Mouse (Mus musculus) heart, embryonic 15.5 days (tissue): Measurements from ENCODE around the gene Ccdc182. TPM values are rescaled to one million over a fixed set of nuclear protein-coding genes. Genes with fewer than 3 reads are reported as not detected.

Experiments used
- ATAC-seq: fragments of 200-750 bp; cut with Nextera tagmentation; replicated peaks from 2 replicates; pipeline ENCODE4 v1.8.0; 2017; ENCODE audit warnings: low read depth, moderate TSS enrichment; ENCODE audit not compliant: insufficient number of reproducible peaks, insufficient read depth, low FRiP score
- H3K27ac ChIP-seq: fragments of 300-500 bp; sonication (generic); 2 replicates; pipeline ENCODE4 v1.5.1; 2015; ENCODE audit warnings: mild to moderate bottlenecking, inconsistent platforms
- H3K27me3 ChIP-seq: fragments of 300-500 bp; sonication (generic); 2 replicates; pipeline ENCODE4 v1.6.1; 2015; ENCODE audit warnings: inconsistent platforms
- H3K36me3 ChIP-seq: fragments of 300-500 bp; sonication (generic); 2 replicates; pipeline ENCODE4 v1.6.1; 2015; ENCODE audit warnings: mild to moderate bottlenecking, inconsistent platforms
- H3K4me1 ChIP-seq: fragments of 300-500 bp; sonication (generic); replicated peaks from 2 replicates; pipeline ENCODE4 v1.6.1; 2015; ENCODE audit warnings: inconsistent platforms
- H3K4me2 ChIP-seq: fragments of 300-500 bp; sonication (generic); 2 replicates; pipeline ENCODE4 v1.6.1; 2015; ENCODE audit warnings: inconsistent platforms, mild to moderate bottlenecking, moderate library complexity
- H3K4me3 ChIP-seq: fragments of 300-500 bp; sonication (generic); 2 replicates; pipeline ENCODE4 v1.5.1; 2015; ENCODE audit warnings: mild to moderate bottlenecking, inconsistent platforms
- H3K9ac ChIP-seq: fragments of 300-500 bp; sonication (generic); 2 replicates; pipeline ENCODE4 v1.6.1; 2015; ENCODE audit warnings: mild to moderate bottlenecking, inconsistent platforms
- H3K9me3 ChIP-seq: fragments of 300-500 bp; sonication (generic); replicated peaks from 2 replicates; pipeline ENCODE4 v1.6.1; 2016; ENCODE audit warnings: inconsistent platforms
- WGBS: fragments of 180-500 bp; shearing (Covaris S2); methylation state at CpG from one replicate; pipeline ENCODE4 v1.1.7; 2015; ENCODE audit warnings: mixed read lengths; 5-methylcytosine and 5-hydroxymethylcytosine counted together
- polyA plus RNA-seq: library from polyadenylated mRNA; unstranded; fragments of >200 nt; fragmentation: Nextera tagmentation; extraction: Ambion mirVana; gene quantifications from 2 replicates; pipeline ENCODE4 v1.2.1, GENCODE M21; 2015

Ccdc182 gene
- polyA plus RNA-seq, 1 experiment from 2014 or later: not detected

DNA sequence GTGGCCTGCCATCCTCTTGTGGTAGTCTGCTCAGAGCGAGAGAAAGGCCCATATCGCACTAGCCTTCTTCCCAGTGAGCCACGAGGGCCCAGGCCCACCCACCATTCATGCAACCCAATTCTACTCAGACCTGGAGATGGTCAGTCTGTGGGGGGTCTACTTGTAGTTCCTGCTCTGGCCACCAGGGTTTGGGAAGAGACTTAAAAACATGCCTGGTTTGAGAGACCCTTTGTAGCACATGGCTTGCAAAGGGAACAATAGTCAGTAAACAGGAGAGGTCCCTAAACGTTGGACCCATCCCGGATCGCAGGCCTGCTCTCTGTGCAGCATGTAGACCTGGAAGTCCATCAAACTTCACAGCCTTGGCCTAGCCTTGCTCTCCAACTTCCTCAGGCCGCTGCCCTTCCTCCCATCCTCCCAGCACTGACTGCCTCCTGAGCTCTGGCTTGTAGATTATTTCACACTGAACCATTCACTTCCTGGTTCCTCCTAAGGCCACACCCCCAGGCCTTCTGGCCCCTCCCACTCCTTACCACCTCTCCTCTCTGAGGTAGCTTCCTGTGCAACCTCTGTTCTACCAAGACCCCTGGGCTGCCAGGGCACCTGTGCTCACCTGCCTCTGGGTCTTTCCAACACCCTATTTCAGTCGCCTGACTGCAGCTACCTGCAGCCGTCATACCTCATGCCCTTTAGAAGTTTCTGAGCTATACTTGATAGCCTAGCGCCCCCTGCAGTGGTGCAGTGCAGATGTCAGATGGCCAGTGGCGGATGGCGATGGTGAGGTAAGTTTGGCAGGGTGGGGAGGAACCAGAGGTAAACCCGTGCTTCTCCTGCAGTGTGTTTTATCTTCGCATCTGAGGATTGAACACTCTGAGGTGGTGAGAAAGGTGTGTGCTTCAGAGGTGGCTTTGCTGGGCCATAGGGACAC lies 14.0 kb downstream of the Ccdc182 start:
- ATAC-seq: no peak
- Histone ChIP-seq H3K9ac (no peak overlapping the region), H3K9me3 (no peaks in the 10 kb centered on the region), H3K4me2 (no peak overlapping the region), H3K27ac (no peak overlapping the region), H3K4me1 (peaks cover 28% of the 10 kb centered on the region), H3K4me3 (no peak overlapping the region), H3K36me3 (no peaks in the 10 kb centered on the region), H3K27me3 (no peaks in the 10 kb centered on the region)
- WGBS: 83% methylated on average over 14 of the region's 14 CpGs

DNA sequence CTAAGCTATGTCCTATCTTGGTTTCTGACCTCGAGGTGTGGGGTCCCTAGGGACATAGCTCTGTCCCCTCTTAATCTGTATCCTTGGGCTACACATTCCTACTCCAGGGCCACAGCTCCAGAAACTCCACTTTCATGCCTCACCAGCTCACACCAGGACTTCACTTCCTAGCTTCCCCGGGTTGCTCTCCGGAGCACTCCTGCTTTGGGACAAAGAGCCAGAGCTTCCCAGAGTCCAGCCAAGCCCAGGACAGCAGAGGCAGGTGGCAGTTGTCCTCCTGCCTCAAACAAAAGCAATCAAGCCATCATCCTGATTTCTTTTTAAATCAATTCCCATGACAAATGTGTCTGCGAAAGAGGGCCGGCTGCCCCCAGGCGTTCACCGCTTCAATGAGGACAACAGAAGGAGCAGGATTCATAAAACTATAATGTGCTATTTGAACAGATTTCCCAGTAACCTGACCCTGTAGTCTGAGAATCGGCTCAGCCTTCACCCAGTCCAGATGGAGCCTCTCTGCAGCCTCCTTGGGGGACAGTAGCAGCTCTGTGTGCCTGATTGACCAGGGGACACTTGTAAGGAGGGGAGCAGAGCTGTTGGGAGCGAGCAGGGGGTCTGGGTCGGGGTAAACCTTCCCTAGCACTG lies 15.3 kb downstream of the Ccdc182 start:
- Histone ChIP-seq H3K36me3 (no peaks in the 10 kb centered on the region), H3K27ac (no peak overlapping the region), H3K9me3 (no peaks in the 10 kb centered on the region), H3K9ac (no peak overlapping the region), H3K27me3 (no peaks in the 10 kb centered on the region), H3K4me2 (no peak overlapping the region), H3K4me1 (peaks cover 41% of the 10 kb centered on the region), H3K4me3 (no peak overlapping the region)
- 70% methylated on average over 10 of the region's 10 CpGs for WGBS
- ATAC-seq: no peak

DNA sequence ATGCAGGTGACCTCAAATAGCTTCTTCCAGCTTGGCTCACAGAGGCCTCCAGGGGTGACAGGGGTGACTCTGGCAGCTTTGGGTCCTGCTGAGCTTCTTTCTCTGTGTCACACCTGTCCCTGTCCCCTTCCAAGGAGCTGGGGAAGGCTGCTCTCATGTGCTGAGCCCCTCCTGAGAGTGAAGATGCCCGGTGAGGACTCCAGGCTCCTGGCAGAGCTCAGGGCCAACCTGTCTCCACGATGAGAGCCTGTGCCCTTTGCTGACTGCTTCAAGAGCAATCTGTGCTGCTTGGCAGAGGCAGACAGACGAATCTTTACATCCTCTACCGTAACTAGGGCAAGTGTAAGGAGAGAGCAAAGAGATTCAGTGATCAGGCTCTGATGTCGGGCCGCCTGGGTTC lies 16.9 kb downstream of the Ccdc182 start:
- Histone ChIP-seq H3K4me1 (peaks cover 57% of the 10 kb centered on the region), H3K36me3 (no peaks in the 10 kb centered on the region), H3K9ac (no peak overlapping the region), H3K27ac (no peak overlapping the region), H3K4me3 (no peak overlapping the region), H3K9me3 (no peaks in the 10 kb centered on the region), H3K4me2 (no peak overlapping the region), H3K27me3 (no peaks in the 10 kb centered on the region)
- 74% methylated on average over 6 of the region's 6 CpGs for WGBS
- no peak for ATAC-seq

DNA sequence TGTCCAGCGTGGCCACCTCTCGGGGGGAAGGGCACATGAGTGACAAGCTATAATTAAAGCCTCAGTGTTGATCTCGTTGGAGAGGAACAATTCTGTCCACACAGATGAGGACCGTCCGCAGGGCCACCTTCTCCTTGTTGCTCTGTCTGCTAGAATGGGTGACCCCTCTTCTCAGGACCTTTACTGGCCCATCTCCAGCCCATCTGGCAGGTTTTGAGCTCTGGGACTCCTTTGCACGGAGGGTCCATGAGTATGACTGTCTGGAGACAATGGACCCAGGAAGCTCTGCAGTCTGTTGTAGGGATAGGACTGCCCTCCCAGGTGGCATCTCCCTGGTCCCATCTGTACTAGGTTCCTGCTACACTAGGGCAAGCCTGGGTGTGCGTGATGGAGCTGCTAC lies 17.7 kb downstream of the Ccdc182 start:
- H3K4me2 ChIP-seq: no peak overlapping the region
- H3K27me3 ChIP-seq: no peaks in the 10 kb centered on the region
- no peak overlapping the region for H3K9ac ChIP-seq
- 60% methylated on average over 7 of the region's 7 CpGs for WGBS
- H3K36me3 ChIP-seq: no peaks in the 10 kb centered on the region
- H3K9me3 ChIP-seq: no peaks in the 10 kb centered on the region
- no peak overlapping the region for H3K27ac ChIP-seq
- no peak for ATAC-seq
- peaks cover 59% of the 10 kb centered on the region for H3K4me1 ChIP-seq
- no peak overlapping the region for H3K4me3 ChIP-seq

DNA sequence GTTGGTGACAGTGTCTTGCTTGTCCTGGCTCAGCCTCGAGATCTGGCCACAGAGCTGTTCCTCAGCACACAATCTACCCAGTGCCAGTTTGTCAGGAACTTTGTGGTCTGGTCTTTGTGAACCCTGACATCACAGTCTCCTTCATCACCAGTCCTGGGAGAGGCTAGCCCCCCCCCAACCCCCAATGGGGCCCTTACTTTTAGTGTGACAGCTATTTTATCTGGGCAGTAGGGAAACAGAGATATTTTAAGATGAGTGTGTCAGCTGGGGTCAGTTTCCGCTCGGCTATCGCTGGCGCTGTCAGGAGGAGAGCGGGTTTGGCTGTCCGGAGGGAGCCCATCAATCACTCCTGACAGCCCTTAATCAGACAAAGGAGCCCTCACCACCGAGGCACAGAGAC lies 19.7 kb downstream of the Ccdc182 start:
- Histone ChIP-seq H3K4me2 (no peak overlapping the region), H3K4me3 (no peak overlapping the region), H3K4me1 (peaks cover 59% of the 10 kb centered on the region), H3K27ac (peak overlapping the region; percentile 58), H3K36me3 (no peaks in the 10 kb centered on the region), H3K27me3 (no peaks in the 10 kb centered on the region), H3K9me3 (no peaks in the 10 kb centered on the region), H3K9ac (no peak overlapping the region)
- 7% methylated on average over 8 of the region's 8 CpGs for WGBS
- no peak for ATAC-seq

DNA sequence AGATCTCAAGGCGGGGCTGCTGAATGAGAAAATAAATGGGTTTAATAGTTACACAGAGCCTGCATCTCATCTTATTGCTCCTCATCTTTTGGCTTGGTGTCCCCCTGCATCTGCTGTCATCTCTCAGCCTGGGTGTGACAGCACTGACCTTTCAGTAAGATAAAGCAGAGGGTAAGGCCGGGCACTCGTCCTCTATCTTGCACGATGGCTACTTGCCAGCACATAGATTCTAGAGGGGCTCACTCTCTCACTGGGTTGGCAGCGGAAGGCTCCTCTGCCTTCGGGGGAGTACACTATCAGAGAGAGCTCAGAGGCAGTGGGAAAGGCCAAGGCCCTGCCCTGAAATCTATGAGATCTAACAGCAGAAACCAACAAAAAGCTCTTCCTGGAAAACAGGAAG lies 20.6 kb downstream of the Ccdc182 start:
- Histone ChIP-seq H3K36me3 (no peaks in the 10 kb centered on the region), H3K27me3 (no peaks in the 10 kb centered on the region), H3K27ac (peak overlapping the region; percentile 58), H3K4me2 (no peak overlapping the region), H3K9me3 (no peaks in the 10 kb centered on the region), H3K4me1 (peaks cover 58% of the 10 kb centered on the region), H3K9ac (no peak overlapping the region), H3K4me3 (no peak overlapping the region)
- WGBS: 20% methylated on average over 6 of the region's 6 CpGs
- no peak for ATAC-seq

DNA sequence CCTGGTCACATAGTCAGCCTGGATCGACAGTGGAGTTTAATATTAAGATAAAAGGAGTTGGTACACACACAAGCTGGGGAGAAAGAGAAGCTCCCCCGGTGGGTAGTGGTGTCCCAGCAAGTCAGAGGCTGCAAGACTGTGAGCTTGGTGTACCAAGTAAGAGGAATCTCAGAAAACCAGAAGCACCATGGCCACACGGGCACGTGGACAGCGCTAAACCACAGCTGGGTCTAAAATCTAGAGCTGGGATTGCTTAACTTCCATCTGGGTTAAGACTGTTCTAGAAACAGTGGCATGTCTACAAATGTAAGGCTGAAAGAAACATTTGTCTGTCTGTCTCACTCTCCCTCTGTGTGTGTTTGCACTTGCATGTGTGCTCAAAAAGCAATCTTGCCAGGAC lies 21.5 kb downstream of the Ccdc182 start:
- Histone ChIP-seq H3K27ac (no peak overlapping the region), H3K9me3 (no peaks in the 10 kb centered on the region), H3K4me1 (peaks cover 48% of the 10 kb centered on the region), H3K9ac (no peak overlapping the region), H3K36me3 (no peaks in the 10 kb centered on the region), H3K27me3 (no peaks in the 10 kb centered on the region), H3K4me3 (no peak overlapping the region), H3K4me2 (no peak overlapping the region)
- ATAC-seq: no peak
- WGBS: 68% methylated on average over 5 of the region's 5 CpGs

DNA sequence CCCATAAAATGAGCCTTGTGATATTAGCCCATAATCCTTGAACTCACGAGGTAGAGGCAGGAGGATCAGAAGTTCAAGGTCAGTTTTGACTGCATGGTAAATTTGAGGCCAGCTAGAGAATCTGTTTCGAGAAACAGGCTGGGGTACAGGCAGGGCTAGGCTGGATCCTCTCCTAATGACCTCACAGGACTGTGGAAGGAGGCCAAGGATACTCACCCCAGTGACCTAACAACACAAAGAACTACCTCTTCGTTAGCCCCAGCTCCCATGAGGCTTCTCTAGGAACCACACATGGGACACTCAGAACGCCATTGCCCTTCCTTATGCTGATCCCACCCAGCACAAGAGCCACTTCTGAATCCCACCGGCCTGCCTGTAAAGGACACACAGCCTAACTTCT lies 25.0 kb downstream of the Ccdc182 start:
- H3K27ac ChIP-seq: no peak overlapping the region

DNA sequence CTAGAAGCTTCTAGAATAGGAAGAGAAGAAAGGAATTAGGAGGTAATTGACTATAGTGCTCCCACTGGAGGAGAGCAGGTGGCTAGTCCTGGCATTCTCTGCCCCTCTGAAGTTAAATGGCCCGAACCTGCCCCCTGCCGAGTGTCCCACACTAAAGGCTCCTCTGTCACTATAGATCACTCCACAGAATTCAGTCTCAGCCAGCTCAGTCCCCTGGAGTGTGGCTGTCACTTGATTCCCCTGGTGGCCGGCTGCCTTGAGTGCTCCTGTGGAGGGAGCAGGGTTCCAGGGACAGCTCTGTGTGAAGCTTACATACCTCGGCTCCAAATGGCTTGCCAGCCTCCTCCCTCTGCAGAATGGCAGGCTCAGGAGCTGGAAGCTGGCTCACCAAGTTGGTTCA lies 33.2 kb downstream of the Ccdc182 start:
- H3K4me2 ChIP-seq: no peak overlapping the region
- no peaks in the 10 kb centered on the region for H3K36me3 ChIP-seq
- H3K4me3 ChIP-seq: no peak overlapping the region
- H3K4me1 ChIP-seq: peaks cover 29% of the 10 kb centered on the region
- no peak overlapping the region for H3K27ac ChIP-seq
- ATAC-seq: no peak
- H3K9ac ChIP-seq: no peak overlapping the region
- 15% methylated on average over 4 of the region's 4 CpGs for WGBS
- H3K9me3 ChIP-seq: no peaks in the 10 kb centered on the region
- H3K27me3 ChIP-seq: no peaks in the 10 kb centered on the region

More for the DNA sequence above, 25.0 kb downstream of the Ccdc182 start:
- 72% methylated on average over 5 of the region's 5 CpGs for WGBS
- Histone ChIP-seq H3K4me3 (no peak overlapping the region), H3K9me3 (no peaks in the 10 kb centered on the region), H3K4me1 (peaks cover 21% of the 10 kb centered on the region), H3K27me3 (no peaks in the 10 kb centered on the region), H3K36me3 (no peaks in the 10 kb centered on the region), H3K4me2 (no peak overlapping the region), H3K9ac (no peak overlapping the region)
- ATAC-seq: no peak

DNA sequence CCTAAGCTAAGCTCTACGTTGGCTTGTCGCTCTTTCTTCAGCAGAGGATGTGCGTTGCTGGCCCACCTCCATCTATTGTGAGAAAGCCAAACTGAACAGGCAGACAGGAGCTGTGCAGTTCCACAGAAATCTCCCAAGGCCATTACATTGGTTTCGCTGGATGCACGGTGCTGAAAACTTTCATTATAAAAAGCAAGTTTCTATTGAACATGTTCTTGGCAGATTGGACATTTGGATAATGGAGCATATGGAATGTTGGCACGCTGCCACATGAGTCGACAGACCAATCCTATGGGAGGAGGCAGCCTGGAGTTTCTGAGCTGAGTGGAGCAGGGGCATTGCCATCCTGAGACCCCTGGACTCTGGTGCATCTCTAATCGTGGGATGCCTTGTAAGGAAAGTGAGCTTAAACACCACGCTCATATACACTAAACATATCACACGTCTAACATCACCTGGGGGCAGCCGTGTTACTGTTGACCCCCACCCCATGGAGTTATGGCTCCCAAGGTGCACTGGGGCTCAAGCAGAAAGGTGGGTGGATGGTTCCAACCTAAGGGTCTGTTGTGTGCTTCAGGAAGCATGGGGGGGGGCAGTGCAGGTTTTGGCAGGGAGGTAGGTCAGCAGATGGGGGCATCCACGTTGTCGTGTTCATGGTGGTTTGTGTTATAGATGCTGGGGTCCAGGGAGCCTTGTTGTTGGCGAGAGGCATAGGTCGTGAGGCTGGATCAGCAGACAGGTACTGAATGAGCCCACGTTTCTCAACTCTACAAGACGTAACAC lies 35.1 kb downstream of the Ccdc182 start:
- no peaks in the 10 kb centered on the region for H3K27me3 ChIP-seq
- 76% methylated on average over 17 of the region's 17 CpGs for WGBS
- H3K4me3 ChIP-seq: no peak overlapping the region
- H3K27ac ChIP-seq: no peak overlapping the region
- no peak overlapping the region for H3K4me2 ChIP-seq
- no peaks in the 10 kb centered on the region for H3K36me3 ChIP-seq
- H3K9me3 ChIP-seq: no peaks in the 10 kb centered on the region
- ATAC-seq: no peak
- H3K9ac ChIP-seq: no peak overlapping the region
- peaks cover 29% of the 10 kb centered on the region for H3K4me1 ChIP-seq

DNA sequence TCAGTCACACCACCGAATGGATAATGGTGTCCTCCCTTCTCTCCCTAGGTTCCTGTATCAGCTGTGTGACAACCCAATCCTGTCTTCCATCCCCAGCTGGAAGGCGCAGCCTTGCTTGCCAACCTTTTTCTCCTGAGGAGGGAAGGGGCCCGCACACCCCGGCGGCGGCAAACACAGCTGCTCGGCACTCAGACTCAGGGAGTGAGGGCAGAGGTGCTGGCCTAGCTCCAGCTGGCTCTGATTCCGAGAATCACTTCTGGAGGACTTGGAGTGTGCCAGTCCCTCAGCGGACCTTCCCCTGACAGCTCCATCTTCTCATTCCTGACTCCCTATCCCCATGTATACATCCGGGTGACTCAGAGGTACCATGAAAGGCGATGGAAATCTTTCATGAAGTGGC lies 36.9 kb downstream of the Ccdc182 start:
- 19% methylated on average over 11 of the region's 11 CpGs for WGBS
- Histone ChIP-seq H3K9ac (no peak overlapping the region), H3K4me2 (no peak overlapping the region), H3K36me3 (no peaks in the 10 kb centered on the region), H3K27me3 (no peaks in the 10 kb centered on the region), H3K4me1 (peaks cover 44% of the 10 kb centered on the region), H3K4me3 (no peak overlapping the region), H3K9me3 (no peaks in the 10 kb centered on the region), H3K27ac (0 out of 2 replicates have a peak overlapping the region, but pooled peaks have one; percentile 25)
- peak; percentile 72 for ATAC-seq
